Mouse (Mus musculus) left cerebral cortex, postnatal 4 days (tissue): Measurements from ENCODE around the gene Pitpnb. TPM values are rescaled to one million over a fixed set of nuclear protein-coding genes. Genes with fewer than 3 reads are reported as not detected.

ENCODE experiments used
- DNase-seq: peaks from one replicate; pipeline ENCODE4 v3.0.0-alpha.2; 2022
- intact Hi-C: fragments of 180-260 bp; cut with DNase I; formaldehyde crosslinking; loops from one replicate; pipeline ENCODE4 v1.15.1; 2025
- total RNA-seq, 2 experiments: library from RNA; stranded (reverse); gene quantifications; 2 replicates each; pipeline ENCODE4 v1.2.3; 2021

The Pitpnb gene
- total RNA-seq, 2 experiments from 2014 or later: 79.3 to 84.0 TPM

- no peak for DNase-seq
These were observed 63.9 kb downstream of the Pitpnb start for GRCm38 (mm10) chr5:111394198-111395053.

GRCm38 (mm10) chr5:111395771-111396170 lies 65.2 kb downstream of the Pitpnb start:
- intact Hi-C loops: no loop called here
- no peak for DNase-seq

More at GRCm38 (mm10) chr5:111394198-111395053, 63.9 kb downstream of the Pitpnb start:
- intact Hi-C loops: no loop called here

GRCm38 (mm10) chr5:111396199-111396598 lies 65.6 kb downstream of the Pitpnb start:
- DNase-seq: no peak
- intact Hi-C loops: no loop called here

- no peak for DNase-seq
- intact Hi-C loops: no loop called here
These were observed 67.9 kb downstream of the Pitpnb start for GRCm38 (mm10) chr5:111398471-111398870.

GRCm38 (mm10) chr5:111399271-111399670 lies 68.7 kb downstream of the Pitpnb start:
- intact Hi-C loops: no loop called here
- DNase-seq: no peak

GRCm38 (mm10) chr5:111401879-111402650 lies 71.5 kb downstream of the Pitpnb start:
- no peak for DNase-seq
- intact Hi-C loops: no loop called here

GRCm38 (mm10) chr5:111402651-111402996 lies 72.1 kb downstream of the Pitpnb start:
- intact Hi-C loops: no loop called here
- DNase-seq: no peak

GRCm38 (mm10) chr5:111404721-111405120 lies 74.2 kb downstream of the Pitpnb start:
- intact Hi-C loops: no loop called here
- DNase-seq: no peak

GRCm38 (mm10) chr5:111408470-111409105 lies 78.0 kb downstream of the Pitpnb start:
- intact Hi-C loops: no loop called here
- no peak for DNase-seq

- intact Hi-C loops: loop anchor here (10.0 kb wide), 2 partner anchors 435 to 795 kb away; no protein-coding TSS in a partner anchor
- no peak for DNase-seq
These were observed 79.0 kb downstream of the Pitpnb start for GRCm38 (mm10) chr5:111409412-111410044.

- intact Hi-C loops: loop anchor here (10.0 kb wide), 2 partner anchors 434 to 794 kb away; no protein-coding TSS in a partner anchor
- no peak for DNase-seq
These were observed 80.1 kb downstream of the Pitpnb start for GRCm38 (mm10) chr5:111410665-111411064.

- peak; percentile 87 for DNase-seq
- intact Hi-C loops: loop anchor here (2.0 to 10.0 kb wide), 3 partner anchors 431 to 791 kb away; no protein-coding TSS in a partner anchor
These were observed 83.6 kb downstream of the Pitpnb start for GRCm38 (mm10) chr5:111414192-111414591.

GRCm38 (mm10) chr5:111414770-111415249 lies 84.2 kb downstream of the Pitpnb start:
- intact Hi-C loops: loop anchor here (2.0 to 10.0 kb wide), 4 partner anchors 247 to 790 kb away; no protein-coding TSS in a partner anchor
- no peak for DNase-seq

GRCm38 (mm10) chr5:111415575-111415974 lies 85.0 kb downstream of the Pitpnb start:
- intact Hi-C loops: loop anchor here (2.0 to 10.0 kb wide), 4 partner anchors 247 to 789 kb away; no protein-coding TSS in a partner anchor

GRCm38 (mm10) chr5:111416048-111416447 lies 85.5 kb downstream of the Pitpnb start:
- no peak for DNase-seq

More at GRCm38 (mm10) chr5:111415575-111415974, 85.0 kb downstream of the Pitpnb start:
- no peak for DNase-seq

GRCm38 (mm10) chr5:111416591-111417374 lies 86.2 kb downstream of the Pitpnb start, which contains the start of gene Mn1:
Gene Mn1 (plus strand): TSS chr5:111417362.
- intact Hi-C loops: loop anchor here (5.0 to 10.0 kb wide), 3 partner anchors 246 to 788 kb away; no protein-coding TSS in a partner anchor

More at GRCm38 (mm10) chr5:111416048-111416447, 85.5 kb downstream of the Pitpnb start:
- intact Hi-C loops: loop anchor here (5.0 to 10.0 kb wide), 3 partner anchors 246 to 789 kb away; no protein-coding TSS in a partner anchor

GRCm38 (mm10) chr5:111417378-111418131 lies 87.0 kb downstream of the Pitpnb start:
- intact Hi-C loops: loop anchor here (5.0 to 10.0 kb wide), 3 partner anchors 245 to 787 kb away; no protein-coding TSS in a partner anchor
- no peak for DNase-seq

More at GRCm38 (mm10) chr5:111416591-111417374, 86.2 kb downstream of the Pitpnb start, which contains the start of gene Mn1:
- peak; percentile 90 for DNase-seq
